Mouse (Mus musculus) heart, embryonic 14.5 days (tissue): ENCODE results near the gene Pacsin3. TPM values are rescaled to one million over a fixed set of nuclear protein-coding genes. Genes with fewer than 3 reads are reported as not detected.

Experiments used
- ATAC-seq: fragments of 200-750 bp; cut with Nextera tagmentation; 2 replicates; pipeline ENCODE4 v1.8.0; 2017; ENCODE audit warnings: low read depth, moderate TSS enrichment; ENCODE audit not compliant: insufficient number of reproducible peaks, insufficient read depth, low FRiP score
- H3K27ac ChIP-seq, 2 experiments: fragments of 200-500 bp in 1 of 2; fragments of 300-500 bp in 1 of 2; sonication (generic) in 1 of 2; replicated peaks in 1 of 2; 2 replicates each; pipeline ENCODE4 v1.5.1; 2012 to 2014; ENCODE audit warnings: low read depth in 2 of 2, low read length in 2 of 2, control low read depth in 1 of 2, mild to moderate bottlenecking in 1 of 2, mixed read lengths in 1 of 2; ENCODE audit not compliant: control insufficient read depth in 1 of 2, insufficient read depth in 1 of 2
- H3K27me3 ChIP-seq: fragments of 300-500 bp; sonication (generic); 2 replicates; pipeline ENCODE4 v1.6.1; 2014; ENCODE audit warnings: mild to moderate bottlenecking, low read length, control low read depth; ENCODE audit not compliant: control insufficient read depth, insufficient read depth
- H3K36me3 ChIP-seq: fragments of 300-500 bp; sonication (generic); 2 replicates; pipeline ENCODE4 v1.6.1; 2014; ENCODE audit warnings: mild to moderate bottlenecking, control low read depth, low read length, mixed read lengths; ENCODE audit not compliant: control insufficient read depth, insufficient read depth
- H3K4me1 ChIP-seq, 2 experiments: fragments of 200-500 bp in 1 of 2; fragments of 300-500 bp in 1 of 2; sonication (generic) in 1 of 2; 2 replicates each; pipeline ENCODE4 v1.6.1; 2012 to 2014; ENCODE audit warnings: low read length in 2 of 2, control low read depth in 1 of 2, mixed read lengths in 1 of 2; ENCODE audit not compliant: control insufficient read depth in 2 of 2, insufficient read depth in 2 of 2
- H3K4me2 ChIP-seq: fragments of 300-500 bp; sonication (generic); 2 replicates; pipeline ENCODE4 v1.6.1; 2014; ENCODE audit warnings: mild to moderate bottlenecking, low read length
- H3K4me3 ChIP-seq, 2 experiments: fragments of 200-500 bp in 1 of 2; fragments of 300-500 bp in 1 of 2; sonication (generic) in 1 of 2; 2 replicates each; pipeline ENCODE4 v1.5.1; 2012 to 2014; ENCODE audit warnings: low read length in 2 of 2, mild to moderate bottlenecking in 2 of 2, control low read depth in 1 of 2, low read depth in 1 of 2, moderate library complexity in 1 of 2; ENCODE audit not compliant: control insufficient read depth in 1 of 2, insufficient read depth in 1 of 2
- H3K9ac ChIP-seq: fragments of 300-500 bp; sonication (generic); 2 replicates; pipeline ENCODE4 v1.6.1; 2014; ENCODE audit warnings: mild to moderate bottlenecking, low read length
- H3K9me3 ChIP-seq: fragments of 300-500 bp; sonication (generic); 2 replicates; pipeline ENCODE4 v1.6.1; 2016; ENCODE audit warnings: low read length, control low read depth; ENCODE audit not compliant: control insufficient read depth
- WGBS: fragments of 180-500 bp; shearing (Covaris S2); extraction: QIAGEN DNeasy Blood & Tissue Kit; methylation state at CpG from one replicate; pipeline ENCODE4 v1.1.7; 2014; 5-methylcytosine and 5-hydroxymethylcytosine counted together
- polyA plus RNA-seq: library from polyadenylated mRNA; unstranded; fragments of >200 nt; fragmentation: Nextera tagmentation; extraction: Ambion mirVana; gene quantifications from 2 replicates; pipeline ENCODE4 v1.2.1, GENCODE M21; 2014

Pacsin3 gene
- polyA plus RNA-seq, 1 experiment from 2014 or later = 39.6 TPM

DNA sequence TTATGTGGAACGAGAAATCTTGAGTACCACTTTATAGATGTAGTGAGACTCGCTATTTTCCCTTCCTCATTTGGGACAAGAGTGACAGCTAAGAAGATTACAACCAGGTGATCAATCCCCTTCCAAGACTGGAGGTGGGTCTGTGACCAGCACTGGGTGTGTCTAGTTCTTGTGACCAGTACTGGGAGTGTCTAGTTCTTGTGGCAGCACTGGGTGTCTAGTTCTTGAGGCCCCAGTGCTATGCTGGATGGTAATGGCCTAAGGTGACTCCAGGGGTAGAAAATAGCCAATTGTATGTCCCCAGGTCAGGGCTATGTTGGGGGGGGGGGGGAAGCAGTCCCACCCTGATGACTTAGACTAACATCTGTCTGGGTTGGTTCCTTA lies 23.6 kb downstream of the Pacsin3 start:
- Histone ChIP-seq H3K27me3 (no peaks in the 10 kb centered on the region), H3K4me1 (peaks cover 11 to 13% of the 10 kb centered on the region in 2 experiments), H3K9me3 (no peaks in the 10 kb centered on the region), H3K27ac (no peak overlapping the region), H3K4me3 (no peak overlapping the region), H3K4me2 (no peak overlapping the region), H3K9ac (no peak overlapping the region), H3K36me3 (peaks cover 36% of the 10 kb centered on the region)
- no peak for ATAC-seq
- 60% methylated on average over 2 of the region's 2 CpGs for WGBS

DNA sequence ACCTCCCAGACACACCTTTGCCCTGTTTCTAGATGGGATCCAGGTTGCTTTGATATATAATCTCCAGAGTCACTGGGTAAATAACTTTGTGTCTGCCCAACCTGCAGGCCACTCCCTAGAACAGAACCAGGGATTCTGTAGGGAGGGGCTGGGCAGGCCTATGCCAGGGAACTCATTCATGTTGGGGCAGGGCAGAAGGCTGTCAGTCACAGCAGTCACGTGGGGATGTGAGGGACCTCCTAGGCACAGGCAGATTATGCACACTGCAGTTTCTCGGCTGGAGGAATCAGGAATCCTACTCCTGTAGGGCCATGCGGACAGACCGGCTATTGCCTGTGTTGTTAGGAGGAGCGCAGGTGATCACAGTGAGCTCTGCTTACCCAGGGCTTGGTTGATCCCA lies 25.6 kb downstream of the Pacsin3 start:
- Histone ChIP-seq H3K36me3 (peaks cover 16% of the 10 kb centered on the region), H3K4me2 (no peak overlapping the region), H3K27me3 (no peaks in the 10 kb centered on the region), H3K4me3 (no peak overlapping the region), H3K4me1 (peaks cover 14 to 17% of the 10 kb centered on the region in 2 experiments), H3K27ac (no peak overlapping the region), H3K9me3 (no peaks in the 10 kb centered on the region), H3K9ac (no peak overlapping the region)
- ATAC-seq = peak; percentile 23; the same call in 1 of the 2 replicates
- WGBS = 37% methylated on average over 5 of the region's 5 CpGs

DNA sequence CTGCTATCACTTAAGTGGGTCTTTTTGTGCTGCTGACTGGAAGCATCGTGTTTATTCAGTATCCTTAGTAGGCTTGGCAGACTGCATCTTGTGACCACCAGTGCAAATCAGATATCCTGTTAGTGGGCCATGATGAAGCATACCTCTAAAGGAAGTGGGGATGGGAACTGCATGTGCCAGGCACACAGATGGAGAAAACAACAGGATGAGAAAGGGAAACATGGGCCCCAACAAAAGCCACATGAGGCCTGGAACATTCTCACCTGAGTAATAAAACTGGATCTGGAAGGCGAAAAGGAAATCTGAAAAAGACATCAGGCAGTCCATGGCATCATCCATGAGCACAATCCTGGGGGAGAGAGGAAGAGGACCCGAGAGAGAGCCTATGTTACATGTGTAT lies 28.2 kb downstream of the Pacsin3 start:
- H3K27me3 ChIP-seq = no peaks in the 10 kb centered on the region
- peaks cover 14 to 17% of the 10 kb centered on the region in 2 experiments for H3K4me1 ChIP-seq
- no peak overlapping the region for H3K27ac ChIP-seq
- no peak overlapping the region for H3K4me2 ChIP-seq
- H3K9me3 ChIP-seq = no peaks in the 10 kb centered on the region
- no peaks in the 10 kb centered on the region for H3K36me3 ChIP-seq
- no peak overlapping the region for H3K9ac ChIP-seq
- 60% methylated on average over 3 of the region's 3 CpGs for WGBS
- ATAC-seq = no peak
- no peak overlapping the region for H3K4me3 ChIP-seq

DNA sequence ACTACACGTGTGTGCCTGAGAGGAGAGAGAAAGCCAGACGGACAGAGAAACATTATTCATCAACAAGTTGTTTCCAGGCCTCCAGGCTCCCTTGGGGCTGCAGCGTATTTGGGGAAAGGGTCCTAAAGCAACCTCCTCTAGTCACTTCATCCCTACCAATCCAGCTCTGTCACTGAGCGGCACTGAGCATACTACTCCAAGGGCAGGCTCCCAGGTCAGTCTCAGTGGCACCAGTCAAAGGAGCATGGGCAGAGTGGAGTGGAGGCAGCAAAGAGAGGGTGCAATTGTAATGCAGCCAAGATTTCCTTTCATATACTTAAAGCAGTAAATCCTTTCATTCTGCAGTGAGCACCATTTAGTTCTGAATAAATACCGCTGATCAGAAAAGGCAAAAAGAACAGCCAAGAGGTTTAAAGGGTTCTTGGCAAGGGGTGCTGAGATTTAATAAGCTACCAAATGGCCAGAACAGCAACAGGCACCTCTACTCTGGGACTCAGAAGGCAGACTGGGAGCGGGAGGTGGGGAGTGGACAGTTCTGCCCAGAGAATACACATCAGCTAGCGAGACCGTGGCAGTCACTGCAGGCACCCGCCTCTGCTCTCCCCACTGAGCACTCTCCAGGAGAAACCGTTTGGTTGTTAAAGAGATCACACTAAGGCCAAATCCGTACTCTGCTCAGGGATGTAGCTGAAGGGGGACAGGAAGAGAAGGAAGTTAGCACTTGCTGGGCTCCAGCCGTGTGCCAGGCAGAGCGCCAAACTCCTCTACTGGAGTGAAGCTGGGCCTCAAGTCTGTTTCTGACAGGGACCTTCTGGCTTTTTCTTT lies 28.8 kb downstream of the Pacsin3 start:
- ATAC-seq = no peak

DNA sequence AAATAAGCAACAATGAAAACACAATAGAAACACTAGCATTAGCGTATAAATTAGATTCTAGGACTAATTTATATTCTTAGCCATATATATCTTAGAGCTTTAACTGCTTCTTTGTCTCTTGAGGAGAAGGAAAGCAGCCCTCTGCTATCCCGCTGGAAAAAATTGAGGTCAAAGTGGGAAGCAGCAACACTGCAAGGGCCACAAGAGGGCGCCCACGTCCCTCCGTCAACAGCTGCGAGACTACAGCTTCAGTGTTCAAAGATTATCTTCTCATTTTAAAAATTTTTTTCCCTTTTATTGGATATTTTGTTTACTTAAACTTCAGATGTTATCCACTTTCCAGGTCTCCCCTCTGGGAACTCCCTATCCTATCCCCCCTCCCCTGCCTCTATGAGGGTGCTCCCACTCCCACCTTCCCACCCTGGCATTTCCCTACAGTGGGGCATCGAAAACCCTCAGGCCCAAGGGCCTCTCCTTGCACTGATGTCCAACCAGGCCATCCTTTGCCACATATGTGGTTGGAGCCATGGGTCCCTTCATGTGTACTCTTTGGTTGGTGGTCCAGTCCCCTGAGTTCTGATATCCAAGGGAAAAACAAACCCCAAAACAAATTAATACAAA lies 30.2 kb downstream of the Pacsin3 start:
- Histone ChIP-seq H3K27me3 (no peaks in the 10 kb centered on the region), H3K27ac (no peak overlapping the region), H3K36me3 (no peaks in the 10 kb centered on the region), H3K9ac (no peak overlapping the region), H3K4me2 (no peak overlapping the region), H3K4me1 (peaks cover 16 to 17% of the 10 kb centered on the region in 2 experiments), H3K9me3 (no peaks in the 10 kb centered on the region), H3K4me3 (no peak overlapping the region)
- no peak for ATAC-seq
- 13% methylated on average over 7 of the region's 7 CpGs for WGBS

More for the DNA sequence above, 28.8 kb downstream of the Pacsin3 start:
- H3K27me3 ChIP-seq = no peaks in the 10 kb centered on the region
- H3K4me1 ChIP-seq = peaks cover 14 to 17% of the 10 kb centered on the region in 2 experiments
- H3K9me3 ChIP-seq = no peaks in the 10 kb centered on the region
- no peaks in the 10 kb centered on the region for H3K36me3 ChIP-seq
- H3K4me2 ChIP-seq = no peak overlapping the region
- no peak overlapping the region for H3K4me3 ChIP-seq
- H3K9ac ChIP-seq = no peak overlapping the region; the same call in 1 of the 2 replicates
- H3K27ac ChIP-seq = 0 out of 4 replicates have a peak overlapping the region, but pooled peaks have one; percentile 12 to 29
- 55% methylated on average over 13 of the region's 13 CpGs for WGBS

DNA sequence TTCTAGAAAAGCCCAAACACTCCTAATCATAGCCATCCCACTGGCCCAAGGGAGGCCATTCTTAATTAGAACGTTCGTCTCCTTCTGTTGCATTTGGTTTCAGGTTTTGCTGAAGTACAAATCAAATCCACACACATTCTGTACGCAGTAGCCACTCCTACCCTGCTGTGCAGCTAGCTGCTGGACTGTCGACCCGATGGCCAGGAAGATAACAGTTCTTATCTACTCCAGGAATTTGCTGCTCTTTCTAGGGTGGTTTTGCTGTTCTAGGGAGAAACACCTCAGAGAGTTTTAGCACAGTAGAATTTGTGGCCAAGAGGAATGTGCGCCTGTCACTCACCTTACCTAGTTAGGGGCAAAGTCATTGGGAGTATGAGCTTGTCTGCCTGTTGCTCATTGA lies 31.8 kb downstream of the Pacsin3 start:
- H3K4me2 ChIP-seq = no peak overlapping the region
- H3K27ac ChIP-seq = no peak overlapping the region
- ATAC-seq = no peak
- H3K9me3 ChIP-seq = no peaks in the 10 kb centered on the region
- H3K4me1 ChIP-seq = peaks cover 9 to 12% of the 10 kb centered on the region in 2 experiments
- no peaks in the 10 kb centered on the region for H3K36me3 ChIP-seq
- WGBS = 34% methylated on average over 6 of the region's 6 CpGs
- H3K27me3 ChIP-seq = no peaks in the 10 kb centered on the region
- H3K4me3 ChIP-seq = no peak overlapping the region
- H3K9ac ChIP-seq = no peak overlapping the region

DNA sequence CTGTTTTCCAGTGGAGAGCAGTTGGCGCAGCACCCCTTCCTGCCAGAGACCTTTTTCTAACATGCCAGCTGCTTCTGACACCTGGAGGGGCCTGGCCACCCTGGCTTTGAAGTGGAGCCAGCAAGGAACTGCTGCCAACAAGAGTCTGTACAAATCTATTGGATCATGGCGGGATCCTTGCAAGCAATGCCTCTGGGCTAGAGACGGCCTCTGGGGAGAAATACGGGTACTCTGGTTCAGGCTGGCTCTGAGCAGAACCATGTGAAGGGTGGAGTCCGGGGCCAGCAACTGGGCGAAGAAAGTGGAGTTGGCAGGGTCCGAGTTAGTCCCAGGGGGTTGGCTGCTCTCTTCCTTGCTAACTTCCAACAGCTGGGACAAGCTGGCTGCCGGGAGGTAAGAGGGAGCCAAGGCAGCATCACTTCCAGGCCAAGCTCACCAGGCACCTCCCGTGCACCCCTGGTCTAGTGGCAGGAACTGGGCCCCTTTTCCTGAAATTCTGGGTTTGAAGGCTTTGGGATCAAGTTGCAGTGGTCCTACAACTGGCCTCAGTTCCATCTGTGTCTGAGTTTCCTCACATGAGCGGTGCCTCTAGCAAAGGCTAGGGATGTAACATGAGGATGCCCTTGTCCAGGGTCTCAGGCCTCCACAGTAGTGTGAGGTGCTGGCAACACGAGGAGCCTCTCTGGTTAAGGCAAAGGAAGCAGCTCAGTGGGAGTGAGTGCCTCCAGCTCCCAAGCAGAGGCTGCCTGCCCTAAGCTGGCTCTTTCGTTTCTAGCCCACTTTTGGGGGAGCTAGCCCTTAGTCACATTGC lies 35.6 kb downstream of the Pacsin3 start:
- 75% methylated on average over 12 of the region's 12 CpGs for WGBS
- Histone ChIP-seq H3K4me1 (peaks cover 0 to 3% of the 10 kb centered on the region in 2 experiments; a peak in 1 of 4 replicates), H3K27me3 (no peaks in the 10 kb centered on the region), H3K36me3 (no peaks in the 10 kb centered on the region), H3K9ac (no peak overlapping the region), H3K9me3 (no peaks in the 10 kb centered on the region), H3K4me2 (no peak overlapping the region), H3K4me3 (no peak overlapping the region), H3K27ac (no peak overlapping the region)
- peak; percentile 50; the same call in 1 of the 2 replicates for ATAC-seq
